ENCODE assay signal across 8 mouse cellular contexts in genomic region chr6:87590394-87591281, GRCm38 (mm10). TPM values are rescaled to one million over a fixed set of nuclear protein-coding genes. Genes with fewer than 3 reads are reported as not detected.
DNase-seq lines count a peak whose midpoint lies in the region; ATAC-seq and TF ChIP-seq lines count a peak whose summit lies in the region.

TSS of gene Prokr1 (minus strand) at chr6:87590743.

- peak within 1 kb of the TSS; percentile 80 for H3K4me2 ChIP-seq in embryonic facial prominence, embryonic 12.5 days (replicated peaks)
- H3K4me2 ChIP-seq in heart, embryonic 13.5 days: peak within 1 kb of the TSS; percentile 95
- H3K4me2 ChIP-seq in kidney, embryonic 15.5 days: peak within 1 kb of the TSS; percentile 83

- 1% methylated on average over 34 of the region's 34 CpGs for WGBS in embryonic facial prominence, embryonic 12.5 days
- under 1% methylated on average over 33 of the region's 34 CpGs for WGBS in heart, embryonic 13.5 days
- under 1% methylated on average over 34 of the region's 34 CpGs for WGBS in kidney, embryonic 15.5 days

- ATAC-seq in embryonic facial prominence, embryonic 12.5 days (ENCODE audit: insufficient number of reproducible peaks, insufficient read depth, low FRiP score, low TSS enrichment): peak; percentile 82
- peak; percentile 90 for ATAC-seq in heart, embryonic 13.5 days (ENCODE audit: extremely low read depth, insufficient number of reproducible peaks, low FRiP score, low TSS enrichment)
- peak; percentile 95 for ATAC-seq in kidney, embryonic 15.5 days (replicated peaks; ENCODE audit: low FRiP score)

- H3K4me3 ChIP-seq in ES-E14 (ENCODE audit: insufficient read depth in 1 of 2, low read depth in 1 of 2, low read length in 2 of 2, poor library complexity in 1 of 2, severe bottlenecking in 1 of 2): peak within 1 kb of the TSS; percentile 51 to 54
- H3K4me3 ChIP-seq in embryonic facial prominence, embryonic 12.5 days: peak within 1 kb of the TSS; percentile 55
- peak within 1 kb of the TSS; percentile 65 for H3K4me3 ChIP-seq in heart, embryonic 13.5 days
- peak within 1 kb of the TSS; percentile 50 for H3K4me3 ChIP-seq in kidney, embryonic 15.5 days (replicated peaks)

- no peaks in the 10 kb centered on the region for H3K36me3 ChIP-seq in ES-E14 (ENCODE audit: control insufficient read depth, insufficient read depth, low read length, poor library complexity, severe bottlenecking)
- no peaks in the 10 kb centered on the region for H3K36me3 ChIP-seq in embryonic facial prominence, embryonic 12.5 days
- 0 out of 2 replicates have a peak, but pooled peaks cover 2% of the 10 kb centered on the region for H3K36me3 ChIP-seq in heart, embryonic 13.5 days
- no peaks in the 10 kb centered on the region for H3K36me3 ChIP-seq in kidney, embryonic 15.5 days

- DNase-seq in adrenal gland, adult (ENCODE audit: inconsistent age in 2 of 2, low spot score in 1 of 2): peak; percentile 43 to 86
- DNase-seq in adrenal gland, postnatal 4 days (ENCODE audit: low spot score in 2 of 2): no peak
- DNase-seq in ES-E14 (ENCODE audit: low read depth, low spot score): no peak
- peak; percentile 63 for DNase-seq in lung, postnatal 14 days
- DNase-seq in retina, embryonic 14.5 days (ENCODE audit: low spot score): peak; percentile 75

- no peak within 1 kb of the TSS for H3K27ac ChIP-seq in ES-E14 (ENCODE audit: insufficient read depth, low read depth, low read length, poor library complexity, severe bottlenecking)
- H3K27ac ChIP-seq in embryonic facial prominence, embryonic 12.5 days: no peak within 1 kb of the TSS
- H3K27ac ChIP-seq in heart, embryonic 13.5 days (replicated peaks): peak within 1 kb of the TSS; percentile 51
- peak within 1 kb of the TSS; percentile 50 for H3K27ac ChIP-seq in kidney, embryonic 15.5 days

- no peaks in the 10 kb centered on the region for H3K9me3 ChIP-seq in ES-E14 (ENCODE audit: control insufficient read depth, insufficient read depth, low read depth, low read length)
- H3K9me3 ChIP-seq in embryonic facial prominence, embryonic 12.5 days: no peaks in the 10 kb centered on the region
- H3K9me3 ChIP-seq in heart, embryonic 13.5 days: no peaks in the 10 kb centered on the region
- H3K9me3 ChIP-seq in kidney, embryonic 15.5 days (replicated peaks): no peaks in the 10 kb centered on the region

- peaks cover 23% of the 10 kb centered on the region for H3K27me3 ChIP-seq in embryonic facial prominence, embryonic 12.5 days
- peaks cover 47% of the 10 kb centered on the region for H3K27me3 ChIP-seq in heart, embryonic 13.5 days (replicated peaks)
- peaks cover 17% of the 10 kb centered on the region for H3K27me3 ChIP-seq in kidney, embryonic 15.5 days

- in situ Hi-C loops in ES-E14 (cut with MboI; ENCODE audit: low sequenced_read_pairs in 2 of 2, unreplicated experiment in 2 of 2): no loop called here

- peaks cover 0 to 2% of the 10 kb centered on the region in 2 experiments; a peak in 1 of 4 replicates for H3K4me1 ChIP-seq in ES-E14 (ENCODE audit: control insufficient read depth in 2 of 2, insufficient read depth in 2 of 2, low read length in 2 of 2, poor library complexity in 1 of 2)
- 0 out of 2 replicates have a peak, but pooled peaks cover 5% of the 10 kb centered on the region for H3K4me1 ChIP-seq in embryonic facial prominence, embryonic 12.5 days
- H3K4me1 ChIP-seq in heart, embryonic 13.5 days: peaks cover 15% of the 10 kb centered on the region
- peaks cover 30% of the 10 kb centered on the region for H3K4me1 ChIP-seq in kidney, embryonic 15.5 days

- no peak within 1 kb of the TSS for H3K9ac ChIP-seq in ES-E14 (ENCODE audit: insufficient read depth, low read depth, low read length, poor library complexity, severe bottlenecking)
- H3K9ac ChIP-seq in embryonic facial prominence, embryonic 12.5 days: peak within 1 kb of the TSS; percentile 52
- peak within 1 kb of the TSS; percentile 81 for H3K9ac ChIP-seq in heart, embryonic 13.5 days
- H3K9ac ChIP-seq in kidney, embryonic 15.5 days: peak within 1 kb of the TSS; percentile 40

TF ChIP-seq in ES-E14, 5 proteins besides CTCF, POLR2A, EP300 and RAD21:
- no peak for TF ChIP-seq ZNF384 (IDR thresholded peaks at IDR 0.05; ENCODE audit: low read depth, low read length)
- no peak for TF ChIP-seq MAFK (IDR thresholded peaks at IDR 0.05; ENCODE audit: insufficient read depth, low read depth, low read length)
- TF ChIP-seq ZC3H11A (IDR thresholded peaks at IDR 0.05; ENCODE audit: borderline replicate concordance, low read depth, low read length): no peak
- no peak for TF ChIP-seq CHD2 (IDR thresholded peaks at IDR 0.05; ENCODE audit: low read depth, low read length)
- no peak for TF ChIP-seq HCFC1 (IDR thresholded peaks at IDR 0.05; ENCODE audit: borderline replicate concordance, insufficient read depth, low read length)

RNA-seq across cellular contexts. Expression of gene Prokr1, which starts in this region (rescaled TPM):
- total RNA-seq in adrenal gland, postnatal 4 days (2021): 1 to 10 TPM; 1.7 to 1.9 TPM
- total RNA-seq in ES-E14 (2012; rRNA removed): 0.36 and 0.58 TPM in 2 replicates
- polyA plus RNA-seq in embryonic facial prominence, embryonic 12.5 days (2016; fragmentation: Nextera tagmentation; extraction: Ambion mirVana): 3.7 and 4.1 TPM in 2 replicates
- polyA plus RNA-seq in heart, embryonic 13.5 days (2015; fragmentation: Nextera tagmentation; extraction: Ambion mirVana): 2.1 and 3.0 TPM in 2 replicates
- polyA plus RNA-seq in kidney, embryonic 15.5 days (2015; fragmentation: Nextera tagmentation; extraction: Ambion mirVana): 5.2 and 5.4 TPM in 2 replicates

Comparison
In these comparisons a context has a peak if more than half of its experiments do, and no peak if none do; other contexts are left out.
1. DNase-seq: peak in adrenal gland, adult (2 of 2), lung, postnatal 14 days (single experiment) and retina, embryonic 14.5 days (single experiment); none in adrenal gland, postnatal 4 days (0 of 2) and ES-E14 (single experiment).
2. H3K27ac ChIP-seq: peak in heart, embryonic 13.5 days (single experiment) and kidney, embryonic 15.5 days (single experiment); none in ES-E14 (single experiment) and embryonic facial prominence, embryonic 12.5 days (single experiment).
3. Peak in every context shown above with its lines, with median percentiles within 50 percentile points of each other: H3K4me3 ChIP-seq, ATAC-seq and H3K4me2 ChIP-seq.